In genomic region chr10:79801837-79802236, GRCm38 (mm10) we compare ENCODE assay signal across 9 mouse cellular contexts. TPM values are rescaled to one million over a fixed set of nuclear protein-coding genes. Genes with fewer than 3 reads are reported as not detected.
DNase-seq lines count a peak whose midpoint lies in the region; ATAC-seq lines count a peak whose summit lies in the region.
"Had no signal": no experiment of that assay in that cellular context is flagged by ENCODE, and none has a peak within 500 bp of the region (broad histone marks: within the 10 kb centered on the region; RNA-seq: fewer than 3 reads in every experiment).

No protein-coding gene starts in this region.

- WGBS in midbrain, embryonic 11.5 days = 24% methylated on average over 3 of the region's 3 CpGs

- no peak for ATAC-seq in midbrain, embryonic 11.5 days (ENCODE audit: low FRiP score)

- peaks cover 17% of the 10 kb centered on the region for H3K4me1 ChIP-seq in brown adipose tissue, adult 24 weeks (ENCODE audit: control insufficient read depth, insufficient read depth, insufficient read length, low read length)
- H3K4me1 ChIP-seq in midbrain, embryonic 11.5 days (ENCODE audit: control insufficient read depth, insufficient read depth, low read length) = peaks cover 40% of the 10 kb centered on the region

- H3K36me3 ChIP-seq in midbrain, embryonic 11.5 days (ENCODE audit: control insufficient read depth, insufficient read depth, low read length) = no peaks in the 10 kb centered on the region

- peak overlapping the region; percentile 23; the same call in 1 of the 2 replicates for H3K27ac ChIP-seq in brown adipose tissue, adult 24 weeks (replicated peaks; ENCODE audit: low read depth, low read length)
- peak overlapping the region; percentile 55 for H3K27ac ChIP-seq in midbrain, embryonic 11.5 days (ENCODE audit: low read depth, low read length)

- H3K4me3 ChIP-seq in brown adipose tissue, adult 24 weeks (ENCODE audit: insufficient read depth, low read depth, low read length) = no peak overlapping the region
- H3K4me3 ChIP-seq in midbrain, embryonic 11.5 days (ENCODE audit: low read depth, low read length) = no peak overlapping the region

- peak overlapping the region; percentile 13; the same call in 1 of the 2 replicates for H3K4me2 ChIP-seq in midbrain, embryonic 11.5 days

- H3K9me3 ChIP-seq in midbrain, embryonic 11.5 days (ENCODE audit: control insufficient read depth, low read length) = no peaks in the 10 kb centered on the region

- peak overlapping the region; percentile 33; the same call in 1 of the 2 replicates for H3K9ac ChIP-seq in midbrain, embryonic 11.5 days (ENCODE audit: low read length)

- DNase-seq in adrenal gland, postnatal 10 days = peak; percentile 40
- no peak for DNase-seq in adrenal gland, adult 8-10 months
- peak; percentile 67 for DNase-seq in kidney, adult 18-20 months
- no peak for DNase-seq in midbrain, embryonic 11.5 days (ENCODE audit: low spot score, missing footprints)
- no peak for DNase-seq in thymus, adult 18-20 months
- DNase-seq in cerebellum, postnatal 25 days = no peak
- no peak for DNase-seq in left cerebral cortex, postnatal 10 days (ENCODE audit: extremely low spot score in 1 of 2, low spot score in 2 of 2)
- DNase-seq: thymus, postnatal 36 days had no signal

- intact Hi-C loops in left cerebral cortex, postnatal 10 days (cut with DNase I) = no loop called here

- H3K27me3 ChIP-seq in midbrain, embryonic 11.5 days (ENCODE audit: control insufficient read depth, insufficient read depth, low read length) = no peaks in the 10 kb centered on the region

RNA-seq across cellular contexts. Expression of gene Palm, which starts 8.5 kb away (rescaled TPM):
- total RNA-seq in adrenal gland, postnatal 10 days (2021) = 10 to 100 TPM; 69.6 to 80.2 TPM
- total RNA-seq in adrenal gland, adult 8-10 months (2022) = 100 to 1,000 TPM in 2 of 4 experiments, 10 to 100 TPM in 2; 72.7 to 123 (median 96.1) TPM
- 12.4 and 18.7 TPM in 2 replicates for polyA plus RNA-seq in brown adipose tissue, adult 24 weeks (2012; ENCODE audit: insufficient read depth, insufficient read length, missing spikeins)
- polyA plus RNA-seq in midbrain, embryonic 11.5 days (2014; fragmentation: Nextera tagmentation; extraction: Ambion mirVana) = 109 and 129 TPM in 2 replicates
- 100 to 1,000 TPM; 430 to 432 TPM for total RNA-seq in left cerebral cortex, postnatal 10 days (2021)

RNA-seq across cellular contexts. Expression of gene Prss57, which starts 11.1 kb away (rescaled TPM):
- under 1 TPM; 0.09 to 0.21 TPM for total RNA-seq in adrenal gland, postnatal 10 days (2021)
- under 1 TPM in 2 of 4 experiments, not detected in 2; 0.13 to 0.38 TPM for total RNA-seq in adrenal gland, adult 8-10 months (2022)
- polyA plus RNA-seq in brown adipose tissue, adult 24 weeks (2012; ENCODE audit: insufficient read depth, insufficient read length, missing spikeins) = not detected in 2 replicates
- 0.10 and 0.40 TPM in 2 replicates for polyA plus RNA-seq in midbrain, embryonic 11.5 days (2014; fragmentation: Nextera tagmentation; extraction: Ambion mirVana)
- total RNA-seq in left cerebral cortex, postnatal 10 days (2021) = under 1 TPM; 0.32 to 0.54 TPM

RNA-seq across cellular contexts. Expression of gene Misp, which starts 19.0 kb away (rescaled TPM):
- total RNA-seq in adrenal gland, postnatal 10 days (2021) = under 1 TPM in 1 of 2 experiments, not detected in 1; 0.27 TPM
- under 1 TPM; 0.64 to 0.95 (median 0.70) TPM for total RNA-seq in adrenal gland, adult 8-10 months (2022)
- polyA plus RNA-seq in brown adipose tissue, adult 24 weeks (2012; ENCODE audit: insufficient read depth, insufficient read length, missing spikeins) = not detected in 2 replicates
- polyA plus RNA-seq in midbrain, embryonic 11.5 days (2014; fragmentation: Nextera tagmentation; extraction: Ambion mirVana) = 0.41 TPM in 1 of 2 replicates, not detected in the other
- under 1 TPM; 0.30 to 0.51 TPM for total RNA-seq in left cerebral cortex, postnatal 10 days (2021)

RNA-seq across cellular contexts. Expression of gene Fstl3, which starts 24.8 kb away (rescaled TPM):
- 1 to 10 TPM; 5.5 to 5.7 TPM for total RNA-seq in adrenal gland, postnatal 10 days (2021)
- 10 to 100 TPM in 2 of 4 experiments, 1 to 10 TPM in 2; 8.8 to 55.0 (median 26.2) TPM for total RNA-seq in adrenal gland, adult 8-10 months (2022)
- polyA plus RNA-seq in brown adipose tissue, adult 24 weeks (2012; ENCODE audit: insufficient read depth, insufficient read length, missing spikeins) = 0.96 and 1.3 TPM in 2 replicates
- 0.60 and 1.2 TPM in 2 replicates for polyA plus RNA-seq in midbrain, embryonic 11.5 days (2014; fragmentation: Nextera tagmentation; extraction: Ambion mirVana)
- 1 to 10 TPM; 1.7 to 2.6 TPM for total RNA-seq in left cerebral cortex, postnatal 10 days (2021)

RNA-seq across cellular contexts. Expression of gene Rnf126, which starts 35.1 kb away (rescaled TPM):
- total RNA-seq in adrenal gland, postnatal 10 days (2021) = 10 to 100 TPM; 50.8 to 55.1 TPM
- total RNA-seq in adrenal gland, adult 8-10 months (2022) = 10 to 100 TPM; 45.2 to 61.9 (median 50.8) TPM
- polyA plus RNA-seq in brown adipose tissue, adult 24 weeks (2012; ENCODE audit: insufficient read depth, insufficient read length, missing spikeins) = 23.3 and 27.2 TPM in 2 replicates
- polyA plus RNA-seq in midbrain, embryonic 11.5 days (2014; fragmentation: Nextera tagmentation; extraction: Ambion mirVana) = 69.9 and 81.9 TPM in 2 replicates
- total RNA-seq in left cerebral cortex, postnatal 10 days (2021) = 10 to 100 TPM; 90.7 to 95.8 TPM

Comparison
In these comparisons a context has a peak if more than half of its experiments do, and no peak if none do; other contexts are left out.
1. DNase-seq: peak in adrenal gland, postnatal 10 days (single experiment) and kidney, adult 18-20 months (single experiment); none in adrenal gland, adult 8-10 months (single experiment), midbrain, embryonic 11.5 days (single experiment), thymus, adult 18-20 months (0 of 2), cerebellum, postnatal 25 days (0 of 2) and left cerebral cortex, postnatal 10 days (0 of 2).